Mouse (Mus musculus) embryonic facial prominence, embryonic 15.5 days (tissue): Measurements from ENCODE around the gene AC109138.7. TPM values are rescaled to one million over a fixed set of nuclear protein-coding genes. Genes with fewer than 3 reads are reported as not detected.
A peak's percentile ranks its signal among the peaks of the same experiment; 100 is the strongest.
"Not testable (repeated sequence)": the region's sequence is repeated elsewhere in the genome, so short reads cannot be mapped to it uniquely, and the experiment has no call there.

ENCODE experiments used
- ATAC-seq: fragments of 200-750 bp; cut with Nextera tagmentation; 2 replicates; pipeline ENCODE4 v1.8.0; 2017; ENCODE audit warnings: low read depth, moderate TSS enrichment; ENCODE audit not compliant: insufficient number of reproducible peaks, low FRiP score, low TSS enrichment
- H3K27ac ChIP-seq: fragments of 300-500 bp; sonication (generic); replicated peaks from 2 replicates; pipeline ENCODE4 v1.5.1; 2015; ENCODE audit warnings: mild to moderate bottlenecking, inconsistent platforms
- H3K27me3 ChIP-seq: fragments of 300-500 bp; sonication (generic); 2 replicates; pipeline ENCODE4 v1.6.1; 2015; ENCODE audit warnings: inconsistent platforms
- H3K36me3 ChIP-seq: fragments of 300-500 bp; sonication (generic); 2 replicates; pipeline ENCODE4 v1.6.1; 2015; ENCODE audit warnings: mild to moderate bottlenecking, inconsistent platforms
- H3K4me1 ChIP-seq: fragments of 300-500 bp; sonication (generic); 2 replicates; pipeline ENCODE4 v1.6.1; 2015; ENCODE audit warnings: inconsistent platforms
- H3K4me2 ChIP-seq: fragments of 300-500 bp; sonication (generic); replicated peaks from 2 replicates; pipeline ENCODE4 v1.6.1; 2015; ENCODE audit warnings: mild to moderate bottlenecking, inconsistent platforms
- H3K4me3 ChIP-seq: fragments of 300-500 bp; sonication (generic); replicated peaks from 2 replicates; pipeline ENCODE4 v1.5.1; 2015; ENCODE audit warnings: mild to moderate bottlenecking, inconsistent platforms
- H3K9ac ChIP-seq: fragments of 300-500 bp; sonication (generic); 2 replicates; pipeline ENCODE4 v1.6.1; 2015; ENCODE audit warnings: inconsistent platforms
- H3K9me3 ChIP-seq: fragments of 300-500 bp; sonication (generic); replicated peaks from 2 replicates; pipeline ENCODE4 v1.6.1; 2016; ENCODE audit warnings: inconsistent platforms
- WGBS: fragments of 180-500 bp; shearing (Covaris S2); methylation state at CpG from one replicate; pipeline ENCODE4 v1.1.7; 2015; 5-methylcytosine and 5-hydroxymethylcytosine counted together
- polyA plus RNA-seq: library from polyadenylated mRNA; unstranded; fragments of >200 nt; fragmentation: Nextera tagmentation; extraction: Ambion mirVana; gene quantifications from 2 replicates; pipeline ENCODE4 v1.2.1, GENCODE M21; 2015

Gene AC109138.7
- polyA plus RNA-seq, 1 experiment from 2014 or later, result not detected

DNA sequence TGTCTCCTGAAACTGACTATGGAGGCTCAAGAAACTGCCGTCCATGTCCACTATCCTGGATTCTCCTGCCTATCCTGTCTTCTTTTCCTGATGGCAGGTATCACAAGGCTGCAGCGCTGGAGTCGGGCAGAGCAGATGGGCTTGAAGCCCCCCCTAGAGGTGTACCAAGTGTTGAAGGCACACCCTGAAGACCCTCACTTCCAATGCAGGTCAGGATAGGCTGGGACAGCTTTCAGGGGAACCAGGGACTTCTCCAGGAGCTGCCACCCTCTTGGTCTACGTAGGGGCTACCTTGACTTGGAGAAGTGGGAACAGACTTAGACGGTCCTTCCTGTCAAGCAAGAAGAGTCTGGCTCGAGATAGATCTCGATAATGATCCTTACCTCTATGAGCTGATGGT is 18.5 kb downstream of the AC109138.7 start:
- Histone ChIP-seq H3K27ac (no peak overlapping the region), H3K4me3 (no peak overlapping the region), H3K4me1 (peaks cover 22% of the 10 kb centered on the region), H3K36me3 (no peaks in the 10 kb centered on the region), H3K9ac (no peak overlapping the region), H3K4me2 (peak overlapping the region; percentile 73; the same call in 1 of the 2 replicates), H3K27me3 (no peaks in the 10 kb centered on the region), H3K9me3 (no peaks in the 10 kb centered on the region)
- ATAC-seq, result no peak
- 79% methylated on average over 7 of the region's 7 CpGs for WGBS

DNA sequence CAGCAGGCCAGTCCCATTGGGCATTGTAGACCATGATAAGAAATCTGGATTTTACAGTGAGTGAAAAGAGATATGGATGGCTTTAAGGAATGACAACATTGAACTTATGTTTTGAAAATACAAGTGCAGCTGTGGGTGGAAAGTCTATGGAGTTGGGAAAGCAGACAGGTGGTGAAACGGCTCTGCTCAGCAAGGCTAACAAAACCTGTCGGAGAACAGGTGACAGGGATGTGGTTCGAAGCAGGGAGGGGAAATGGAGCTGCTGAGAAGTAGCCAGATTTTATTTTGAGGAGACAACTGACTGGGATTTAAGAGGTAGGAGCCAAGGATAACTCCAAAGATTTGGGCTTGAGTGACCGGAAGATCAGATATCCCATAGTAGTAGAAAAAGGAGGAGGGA is 20.4 kb downstream of the AC109138.7 start:
- WGBS, result 62% methylated on average over 4 of the region's 4 CpGs
- Histone ChIP-seq H3K36me3 (no peaks in the 10 kb centered on the region), H3K9me3 (no peaks in the 10 kb centered on the region), H3K4me1 (peaks cover 10% of the 10 kb centered on the region), H3K27me3 (no peaks in the 10 kb centered on the region), H3K4me2 (no peak overlapping the region), H3K9ac (no peak overlapping the region), H3K27ac (no peak overlapping the region), H3K4me3 (no peak overlapping the region)
- ATAC-seq, result no peak

DNA sequence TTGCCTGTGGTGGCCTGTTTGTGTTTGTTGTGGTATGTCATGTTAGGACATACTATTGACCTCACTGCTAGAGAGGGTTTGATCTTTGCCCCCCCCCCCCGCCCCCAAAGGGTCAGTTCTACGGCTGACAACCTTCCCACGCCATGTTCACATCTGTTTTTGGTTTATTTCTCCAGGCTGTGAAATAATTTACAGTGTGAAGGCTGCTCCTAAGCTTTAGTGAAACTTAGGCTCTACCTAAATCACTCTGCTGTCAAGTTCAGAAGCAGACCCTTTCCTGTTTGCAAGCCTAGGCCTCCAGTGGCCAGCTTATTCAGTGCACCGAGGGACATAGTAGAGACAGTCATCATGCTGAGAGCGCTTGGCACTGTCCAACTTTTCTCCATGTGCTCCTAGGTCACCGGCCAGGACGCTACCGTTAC is 26.1 kb downstream of the AC109138.7 start:
- Histone ChIP-seq H3K9me3 (no peaks in the 10 kb centered on the region), H3K4me1 (no peaks in the 10 kb centered on the region), H3K9ac (no peak overlapping the region), H3K27ac (no peak overlapping the region), H3K36me3 (no peaks in the 10 kb centered on the region), H3K27me3 (no peaks in the 10 kb centered on the region), H3K4me2 (no peak overlapping the region), H3K4me3 (no peak overlapping the region)
- ATAC-seq, result no peak
- 51% methylated on average over 8 of the region's 8 CpGs for WGBS

DNA sequence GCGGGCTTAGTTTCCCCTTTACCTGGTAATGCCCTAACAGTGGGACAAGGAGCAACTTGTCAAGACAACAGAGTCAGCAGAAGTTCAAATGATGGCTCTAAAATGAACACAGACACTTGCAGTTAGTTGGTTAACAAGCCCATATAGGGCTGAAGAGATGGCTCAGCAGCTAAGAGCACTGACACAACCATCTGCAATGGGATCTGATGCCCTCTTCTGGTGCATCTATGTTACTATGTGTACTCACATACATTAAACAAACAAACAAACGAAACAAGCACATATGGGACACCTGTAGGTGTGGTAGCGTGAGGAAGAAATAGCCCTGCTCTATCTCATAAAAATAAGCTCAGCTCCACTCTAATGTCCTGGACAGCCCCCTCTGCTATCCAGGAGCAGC is 28.3 kb downstream of the AC109138.7 start:
- WGBS, result 61% methylated on average over 3 of the region's 3 CpGs

DNA sequence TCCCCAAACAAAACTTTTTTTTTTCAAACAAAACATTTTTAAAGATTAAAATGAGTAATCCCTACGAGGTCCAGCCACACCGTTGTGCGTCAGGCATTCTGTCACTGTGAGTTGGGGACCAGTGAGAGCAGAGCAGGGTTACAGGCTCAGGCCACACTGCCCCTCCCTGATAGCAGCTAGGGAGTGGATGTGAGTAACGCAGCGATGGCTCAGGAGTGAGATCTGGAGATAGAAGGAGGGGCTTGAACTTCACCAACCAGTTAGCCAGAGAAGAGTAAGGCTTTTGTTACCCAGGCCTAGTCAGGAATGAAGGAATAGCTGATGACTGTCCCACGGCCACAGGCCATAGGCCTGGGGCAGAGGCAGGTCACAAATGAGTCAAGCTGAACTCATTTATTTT is 30.6 kb downstream of the AC109138.7 start:
- H3K4me1 ChIP-seq, result no peaks in the 10 kb centered on the region
- no peak for ATAC-seq
- no peaks in the 10 kb centered on the region for H3K9me3 ChIP-seq
- no peak overlapping the region for H3K27ac ChIP-seq
- WGBS, result 77% methylated on average over 6 of the region's 6 CpGs
- no peak overlapping the region for H3K4me2 ChIP-seq
- no peak overlapping the region for H3K4me3 ChIP-seq
- no peaks in the 10 kb centered on the region for H3K36me3 ChIP-seq
- no peak overlapping the region for H3K9ac ChIP-seq
- no peaks in the 10 kb centered on the region for H3K27me3 ChIP-seq

More for the DNA sequence above, 28.3 kb downstream of the AC109138.7 start:
- Histone ChIP-seq H3K27ac (no peak overlapping the region), H3K27me3 (no peaks in the 10 kb centered on the region), H3K4me1 (no peaks in the 10 kb centered on the region), H3K9ac (no peak overlapping the region), H3K9me3 (no peaks in the 10 kb centered on the region), H3K4me3 (no peak overlapping the region), H3K36me3 (no peaks in the 10 kb centered on the region), H3K4me2 (no peak overlapping the region)
- ATAC-seq, result no peak

DNA sequence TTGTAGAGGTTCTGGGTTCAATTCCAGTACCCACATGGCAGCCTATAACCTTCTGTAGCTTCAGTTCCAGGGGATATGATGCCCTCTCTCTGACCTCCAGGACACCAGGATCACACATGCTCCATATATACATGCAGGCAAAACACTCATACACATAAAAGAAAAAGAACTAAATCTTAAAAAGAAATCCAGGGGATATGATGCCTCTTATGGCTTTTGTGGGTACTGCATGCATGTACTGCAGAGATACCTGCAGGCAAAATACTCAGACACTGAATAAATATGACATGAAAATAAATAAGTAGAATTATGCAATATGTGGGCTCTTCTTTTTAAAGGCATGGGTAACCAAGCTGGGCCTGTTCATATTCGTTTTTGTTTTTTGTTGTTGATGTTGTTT is 32.9 kb downstream of the AC109138.7 start:
- ATAC-seq, result no peak
- Histone ChIP-seq H3K27ac (no peak overlapping the region), H3K27me3 (no peaks in the 10 kb centered on the region), H3K4me3 (no peak overlapping the region), H3K4me1 (no peaks in the 10 kb centered on the region), H3K9ac (no peak overlapping the region), H3K9me3 (no peaks in the 10 kb centered on the region), H3K4me2 (no peak overlapping the region), H3K36me3 (no peaks in the 10 kb centered on the region)
- 48% methylated on average over 1 of the region's 1 CpGs for WGBS

DNA sequence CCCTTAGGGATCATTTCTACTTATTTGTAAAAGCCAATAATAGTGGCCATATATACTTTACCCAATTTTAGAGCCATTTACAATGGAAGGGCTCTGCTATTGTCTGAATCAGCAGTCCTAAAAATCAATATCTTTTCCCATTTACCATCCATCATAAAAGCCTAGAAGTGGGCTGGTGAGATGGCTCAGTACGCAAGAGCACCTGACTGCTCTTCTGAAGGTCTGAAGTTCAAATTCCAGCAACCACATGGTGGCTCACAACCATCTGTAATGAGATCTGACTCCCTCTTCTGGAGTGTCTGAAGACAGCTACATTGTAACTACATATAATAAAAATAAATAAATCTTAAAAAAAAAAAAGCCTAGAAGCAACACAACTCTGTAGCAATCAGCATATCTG is 34.5 kb downstream of the AC109138.7 start:
- WGBS, result 63% methylated on average over 1 of the region's 1 CpGs

DNA sequence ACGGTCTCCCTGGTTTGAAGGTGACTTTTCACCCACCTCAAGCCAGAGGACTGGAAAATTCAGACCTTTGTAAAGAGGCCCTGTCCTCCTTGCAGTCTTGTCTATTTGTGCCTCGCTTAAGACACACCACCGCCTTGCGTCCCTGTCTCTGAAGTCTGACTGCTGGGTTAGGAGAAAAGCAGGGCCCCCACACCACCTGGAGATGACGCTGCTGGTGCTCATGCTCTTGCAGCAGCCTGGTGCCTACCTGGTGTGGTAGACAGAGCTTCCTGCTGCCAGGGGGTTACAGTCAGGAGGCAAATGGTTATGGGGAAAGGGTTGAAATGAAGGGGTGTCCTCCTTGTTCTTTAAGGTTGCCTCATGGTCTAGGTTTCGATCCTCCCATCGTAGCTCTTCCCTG is 40.1 kb downstream of the AC109138.7 start:
- no peak overlapping the region for H3K4me2 ChIP-seq
- no peaks in the 10 kb centered on the region for H3K36me3 ChIP-seq
- no peak for ATAC-seq
- H3K27ac ChIP-seq, result no peak overlapping the region
- no peak overlapping the region for H3K9ac ChIP-seq
- no peaks in the 10 kb centered on the region for H3K27me3 ChIP-seq
- no peak overlapping the region for H3K4me3 ChIP-seq
- H3K4me1 ChIP-seq, result peaks cover 10% of the 10 kb centered on the region; the same call in 1 of the 2 replicates
- no peaks in the 10 kb centered on the region for H3K9me3 ChIP-seq
- WGBS, result 87% methylated on average over 7 of the region's 7 CpGs

More for the DNA sequence above, 34.5 kb downstream of the AC109138.7 start:
- not testable (repeated sequence) for H3K36me3 ChIP-seq, H3K4me1 ChIP-seq, H3K27ac ChIP-seq, ATAC-seq, H3K4me2 ChIP-seq, H3K9ac ChIP-seq, H3K27me3 ChIP-seq, H3K4me3 ChIP-seq, H3K9me3 ChIP-seq

DNA sequence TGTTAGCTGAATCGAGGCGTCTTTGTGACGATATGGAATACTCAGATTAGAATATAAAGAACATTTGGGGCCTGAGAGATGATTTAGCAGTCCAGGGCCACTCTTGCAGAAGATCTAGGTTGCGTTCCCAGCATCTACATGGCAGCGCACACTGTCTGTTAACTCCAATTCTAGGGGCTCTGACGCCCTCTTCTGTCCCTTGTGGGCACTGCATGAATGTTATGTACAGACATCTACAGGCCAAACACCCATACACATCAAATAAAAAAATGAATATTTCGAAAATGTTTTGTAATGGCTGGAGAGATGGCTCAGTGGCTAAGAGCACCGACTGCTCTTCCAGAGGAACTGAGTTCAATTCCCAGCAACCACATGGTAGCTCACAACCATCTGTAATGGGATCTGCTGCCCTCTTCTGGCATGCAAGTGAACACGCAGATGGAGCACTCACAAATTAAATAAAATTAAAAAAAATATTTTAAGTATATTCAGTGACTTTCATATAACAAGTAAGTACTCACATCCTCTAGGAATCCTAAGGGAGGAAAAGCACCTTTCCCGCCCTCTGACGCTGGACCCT is 41.5 kb downstream of the AC109138.7 start:
- no peak for ATAC-seq
- no peak overlapping the region for H3K27ac ChIP-seq
- H3K4me1 ChIP-seq, result peaks cover 10% of the 10 kb centered on the region; the same call in 1 of the 2 replicates
- H3K9ac ChIP-seq, result no peak overlapping the region
- no peaks in the 10 kb centered on the region for H3K27me3 ChIP-seq
- H3K4me3 ChIP-seq, result no peak overlapping the region
- H3K4me2 ChIP-seq, result no peak overlapping the region
- WGBS, result 76% methylated on average over 11 of the region's 11 CpGs
- no peaks in the 10 kb centered on the region for H3K36me3 ChIP-seq
- no peaks in the 10 kb centered on the region for H3K9me3 ChIP-seq

DNA sequence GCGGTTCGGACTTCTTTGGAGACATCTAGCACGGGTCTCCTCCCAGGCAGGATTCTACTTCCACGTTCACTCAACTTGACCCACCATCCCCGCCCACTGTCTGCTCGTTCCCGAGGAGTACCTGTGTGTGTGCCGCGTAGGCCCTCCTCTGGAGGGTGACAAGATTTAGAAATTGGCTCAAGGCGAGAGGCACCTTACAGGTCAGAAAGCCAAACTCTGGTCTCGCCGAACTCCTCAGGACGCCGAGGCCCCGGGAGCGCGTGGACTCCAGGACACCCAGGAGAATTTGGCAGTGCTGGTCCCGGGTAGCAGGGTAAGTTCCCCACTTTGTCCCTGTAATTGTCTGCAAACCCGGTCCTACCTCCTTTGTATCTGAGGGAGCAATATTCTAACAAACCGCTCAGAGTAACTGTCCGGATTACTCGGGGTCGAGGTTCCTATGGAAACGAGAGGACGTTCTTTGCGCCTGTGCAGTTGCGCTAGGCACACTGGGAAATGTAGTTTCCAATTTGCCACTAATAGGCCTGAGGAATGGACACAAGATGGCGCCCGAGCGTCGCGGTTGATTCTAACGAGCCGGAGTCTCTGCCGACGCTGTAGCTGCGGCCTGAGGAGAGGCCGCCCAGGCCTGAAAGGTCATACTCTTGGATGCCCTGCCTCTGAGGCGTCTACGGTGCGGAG is 43.2 kb downstream of the AC109138.7 start:
- H3K27ac ChIP-seq, result no peak overlapping the region
- ATAC-seq, result peak; percentile 89
- H3K9ac ChIP-seq, result peak overlapping the region; percentile 41
- under 1% methylated on average over 41 of the region's 41 CpGs for WGBS
- H3K4me2 ChIP-seq, result peak overlapping the region; percentile 75
- no peaks in the 10 kb centered on the region for H3K9me3 ChIP-seq
- no peaks in the 10 kb centered on the region for H3K36me3 ChIP-seq
- peaks cover 10% of the 10 kb centered on the region; the same call in 1 of the 2 replicates for H3K4me1 ChIP-seq
- H3K4me3 ChIP-seq, result peak overlapping the region; percentile 54
- no peaks in the 10 kb centered on the region for H3K27me3 ChIP-seq

DNA sequence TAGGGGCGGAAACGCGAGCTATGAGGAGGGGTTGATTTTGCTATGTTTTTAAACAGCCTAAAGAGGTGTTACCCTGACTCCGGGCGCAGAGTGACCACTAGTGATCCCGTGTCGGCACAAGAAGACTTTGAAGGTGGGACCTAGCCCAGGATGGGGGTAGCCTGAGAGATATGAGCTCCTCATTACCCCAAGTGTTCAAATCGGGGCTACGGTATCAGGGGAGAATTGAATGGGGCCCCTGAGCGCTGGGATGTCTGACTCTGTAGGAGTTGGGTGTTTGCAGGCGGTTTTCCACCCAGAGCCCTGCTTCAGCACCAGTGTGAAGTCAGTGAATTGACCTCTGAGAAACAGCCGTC is 43.7 kb downstream of the AC109138.7 start:
- peak overlapping the region; percentile 75 for H3K4me2 ChIP-seq
- ATAC-seq, result 0 out of 2 replicates have a peak, but pooled peaks have one; percentile 6
- H3K9me3 ChIP-seq, result no peaks in the 10 kb centered on the region
- H3K27me3 ChIP-seq, result no peaks in the 10 kb centered on the region
- no peaks in the 10 kb centered on the region for H3K36me3 ChIP-seq
- WGBS, result 18% methylated on average over 12 of the region's 12 CpGs
- H3K4me1 ChIP-seq, result peaks cover 10% of the 10 kb centered on the region; the same call in 1 of the 2 replicates
- H3K27ac ChIP-seq, result no peak overlapping the region
- H3K9ac ChIP-seq, result peak overlapping the region; percentile 41
- peak overlapping the region; percentile 54 for H3K4me3 ChIP-seq
